Mouse (Mus musculus) cerebellum, adult (tissue): ENCODE measurements around the gene Rnf5.

ENCODE experiments used
- ATAC-seq: cut with Nextera tagmentation; 2 replicates; pipeline ENCODE4 v1.9.2; 2017; ENCODE audit warnings: mild to moderate bottlenecking, moderate library complexity, mixed read lengths; ENCODE audit not compliant: insufficient number of reproducible peaks, low FRiP score, low TSS enrichment

Rnf5 gene

DNA sequence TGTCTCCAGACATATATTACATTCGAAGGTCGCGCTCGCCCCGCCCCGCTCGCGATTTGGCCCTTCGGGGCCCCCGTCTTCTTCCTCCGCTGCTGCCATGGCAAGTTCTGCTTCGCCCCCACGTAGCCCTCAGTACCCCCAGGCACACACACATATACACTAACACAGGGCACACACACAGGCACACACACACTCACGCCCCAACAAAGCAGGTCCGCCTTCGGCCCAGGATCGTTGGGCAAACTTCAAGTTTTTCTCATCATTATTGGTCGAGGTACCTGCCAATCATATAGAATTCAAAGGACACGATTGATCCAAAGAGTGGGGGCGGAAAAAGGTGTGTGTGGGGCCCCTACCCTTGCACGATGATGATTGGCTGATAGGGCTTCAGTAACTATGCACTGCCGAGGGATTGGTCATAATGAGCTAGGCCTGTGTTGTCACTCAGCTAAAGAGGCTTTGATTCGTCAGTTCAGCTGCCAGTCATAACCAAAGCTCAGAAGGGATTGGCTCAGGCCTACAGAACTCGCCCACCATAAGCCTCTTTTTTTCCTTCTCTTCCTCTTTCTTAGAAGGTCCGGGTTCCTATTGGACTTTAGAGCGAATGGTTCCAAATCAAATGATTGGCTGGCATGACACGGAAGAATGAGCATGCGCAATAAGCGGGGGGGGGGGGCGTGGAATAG lies at the start of gene Rnf5:
Rnf5 (minus strand) TSS at position 316 of the 686 bp plus-strand sequence.
- ATAC-seq = peak; percentile 91

GRCm38 (mm10) chr17:34652985-34653384 lies 49.5 kb upstream of the Rnf5 start:
- ATAC-seq = no peak

DNA sequence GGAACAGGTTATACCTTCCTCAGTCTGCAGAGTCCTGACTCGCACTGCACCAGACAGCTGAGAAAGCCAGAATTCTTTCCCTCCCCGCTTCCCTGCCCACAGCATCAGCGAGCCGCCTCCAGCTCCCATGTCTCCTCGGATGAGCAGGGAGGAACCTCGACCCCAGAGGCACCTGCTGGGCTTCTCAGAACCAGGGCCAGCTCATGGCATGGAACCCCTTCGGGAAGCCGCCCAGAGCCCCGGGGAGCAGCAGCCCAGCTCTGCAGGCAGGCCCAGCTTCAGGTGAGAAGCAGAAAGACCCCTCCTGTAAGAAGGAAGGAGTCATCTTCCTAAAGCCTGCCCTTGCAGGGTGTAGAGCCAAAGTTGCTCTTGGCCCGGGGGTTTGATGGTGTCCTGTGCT lies 49.1 kb upstream of the Rnf5 start:
- ATAC-seq = no peak

DNA sequence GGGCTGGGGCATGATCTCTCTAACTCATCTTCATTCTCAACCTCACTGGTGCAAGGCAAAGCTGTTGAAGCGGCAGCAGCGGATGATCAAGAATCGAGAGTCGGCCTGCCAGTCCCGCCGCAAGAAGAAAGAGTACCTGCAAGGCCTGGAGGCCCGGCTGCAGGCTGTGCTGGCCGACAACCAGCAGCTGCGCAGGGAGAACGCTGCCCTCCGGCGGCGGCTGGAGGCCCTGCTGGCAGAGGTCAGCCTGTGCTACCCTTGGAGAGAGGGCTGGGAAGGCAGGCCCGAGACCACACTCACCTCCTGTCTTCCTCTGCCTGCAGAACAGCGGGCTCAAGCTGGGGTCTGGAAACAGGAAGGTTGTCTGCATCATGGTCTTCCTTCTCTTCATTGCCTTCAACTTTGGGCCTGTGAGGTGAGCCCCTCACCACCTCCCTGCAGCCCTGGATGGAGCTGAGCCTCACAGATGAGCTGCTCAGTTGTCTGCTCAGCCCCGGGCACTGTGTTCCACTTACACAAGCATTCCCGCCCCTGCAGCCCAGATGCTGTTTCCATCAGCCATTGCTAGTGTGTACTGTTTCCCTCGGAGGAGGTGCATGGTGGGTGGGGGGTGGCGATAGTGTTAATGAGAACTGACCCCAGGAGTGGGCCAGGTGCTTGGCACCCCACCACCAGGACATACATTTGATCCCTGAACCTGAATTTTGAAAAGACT lies 48.2 kb upstream of the Rnf5 start:
- ATAC-seq = no peak

GRCm38 (mm10) chr17:34650781-34651180 lies 47.3 kb upstream of the Rnf5 start:
- ATAC-seq = no peak

GRCm38 (mm10) chr17:34649106-34649864 lies 45.8 kb upstream of the Rnf5 start:
- no peak for ATAC-seq

DNA sequence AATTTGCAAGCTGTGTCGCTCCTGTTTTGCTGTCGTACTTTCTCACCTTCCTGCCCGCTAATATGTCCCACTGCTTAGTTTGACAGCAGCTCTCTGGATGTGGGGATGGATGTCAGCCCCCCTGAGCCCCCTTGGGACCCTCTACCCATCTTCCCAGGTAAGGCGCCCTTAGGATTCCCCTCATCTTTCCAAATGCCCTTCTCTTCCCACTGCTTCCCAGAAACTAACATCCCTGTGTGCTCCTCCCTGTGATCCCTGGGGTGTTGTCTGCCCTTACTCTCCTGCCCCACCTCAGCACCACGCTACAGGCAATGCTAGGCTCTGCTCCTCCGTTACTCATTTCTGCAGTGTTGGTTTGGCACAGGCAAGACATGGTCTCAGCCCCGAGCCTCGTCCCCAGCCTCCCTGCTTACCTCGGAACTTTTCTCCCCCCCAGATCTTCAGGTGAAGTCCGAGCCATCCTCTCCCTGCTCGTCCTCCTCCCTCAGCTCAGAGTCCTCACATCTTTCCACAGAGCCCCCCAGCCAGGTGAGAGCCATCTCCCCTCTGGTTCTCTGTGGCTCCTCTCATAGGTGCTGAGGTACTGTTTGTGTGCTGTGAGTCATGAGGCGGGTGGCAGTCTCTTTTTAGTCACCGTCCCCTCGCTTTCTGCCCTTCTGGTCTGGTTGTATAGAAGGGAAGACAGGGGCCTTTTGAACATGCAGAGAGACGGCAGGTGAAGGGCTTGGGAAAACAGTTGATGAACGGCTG lies 44.8 kb upstream of the Rnf5 start:
- ATAC-seq = no peak

GRCm38 (mm10) chr17:34646906-34647787 lies 43.7 kb upstream of the Rnf5 start, which contains the start of gene Atf6b:
Atf6b (plus strand) TSS chr17:34647146.
- ATAC-seq = peak; percentile 92

- ATAC-seq = no peak
Observed at GRCm38 (mm10) chr17:34645831-34646511, 42.5 kb upstream of the Rnf5 start.

DNA sequence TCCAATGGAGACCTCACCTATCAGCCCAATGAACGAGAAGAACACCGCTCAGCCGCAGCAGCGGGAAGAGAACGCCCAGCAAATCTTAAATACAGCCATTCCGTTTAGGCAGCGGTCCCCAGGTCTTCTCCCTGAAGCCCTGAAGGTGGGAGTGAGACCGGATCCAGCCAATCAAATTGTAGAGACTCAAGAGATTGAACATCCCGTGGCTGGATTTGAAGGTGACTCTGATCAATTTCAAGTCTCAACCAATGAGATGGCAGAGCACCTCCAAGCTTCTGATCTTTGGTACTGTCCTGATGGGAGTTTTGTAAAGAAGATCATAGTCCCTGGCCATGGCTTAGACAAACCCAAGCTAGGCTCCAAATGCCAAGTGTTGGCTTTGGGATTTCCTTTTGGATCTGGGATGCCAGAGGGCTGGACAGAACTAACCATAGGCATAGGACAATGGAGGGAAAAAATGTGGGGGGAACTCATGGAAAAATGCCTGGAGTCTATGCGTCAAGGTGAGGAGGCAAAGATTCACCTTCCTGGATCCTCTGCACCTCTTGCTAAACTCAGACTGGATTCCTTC lies 41.9 kb upstream of the Rnf5 start:
- no peak for ATAC-seq

DNA sequence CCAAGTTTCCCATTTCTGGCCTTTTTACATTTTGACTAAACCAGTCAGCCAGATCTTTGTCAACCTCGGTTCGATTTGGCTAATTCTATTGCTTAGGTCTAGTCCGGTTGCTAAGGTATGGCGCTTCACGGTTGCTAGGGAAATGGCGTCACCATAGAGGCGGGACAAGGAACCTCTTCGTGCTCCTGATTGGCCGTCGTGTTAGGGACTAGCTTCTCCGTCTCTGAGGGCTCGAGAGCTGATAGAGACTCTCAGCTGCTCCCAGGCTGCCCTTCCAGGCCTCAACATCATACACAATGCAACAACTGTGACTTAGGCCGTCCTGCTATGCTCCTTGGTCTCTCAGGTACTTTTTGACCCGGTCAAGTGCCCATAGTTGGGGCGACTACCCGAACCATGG lies 41.1 kb upstream of the Rnf5 start, which contains the start of gene Fkbpl:
Fkbpl (plus strand) TSS at position 157 of the 400 bp plus-strand sequence.
- peak; percentile 62 for ATAC-seq

DNA sequence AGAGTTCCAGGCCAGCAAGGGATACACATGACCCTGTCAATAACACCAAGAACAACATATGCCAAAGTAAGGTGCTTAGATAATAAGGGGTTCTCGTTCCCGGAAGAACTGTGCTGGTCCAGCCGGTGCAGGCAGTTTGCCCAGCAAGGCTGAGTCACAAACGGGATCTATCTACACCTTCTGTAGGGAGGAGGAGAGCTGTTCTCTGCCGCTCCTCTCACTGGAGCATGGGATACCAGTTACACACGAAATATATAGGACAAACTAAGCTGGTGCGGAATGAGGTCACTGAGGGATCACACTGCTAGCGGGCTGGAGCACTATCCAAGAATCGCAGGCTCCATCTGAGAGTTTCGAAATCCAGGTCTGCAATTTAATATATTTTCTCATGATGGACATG lies 40.5 kb upstream of the Rnf5 start:
- ATAC-seq = no peak

GRCm38 (mm10) chr17:34643379-34643778 lies 39.9 kb upstream of the Rnf5 start:
- ATAC-seq = no peak

DNA sequence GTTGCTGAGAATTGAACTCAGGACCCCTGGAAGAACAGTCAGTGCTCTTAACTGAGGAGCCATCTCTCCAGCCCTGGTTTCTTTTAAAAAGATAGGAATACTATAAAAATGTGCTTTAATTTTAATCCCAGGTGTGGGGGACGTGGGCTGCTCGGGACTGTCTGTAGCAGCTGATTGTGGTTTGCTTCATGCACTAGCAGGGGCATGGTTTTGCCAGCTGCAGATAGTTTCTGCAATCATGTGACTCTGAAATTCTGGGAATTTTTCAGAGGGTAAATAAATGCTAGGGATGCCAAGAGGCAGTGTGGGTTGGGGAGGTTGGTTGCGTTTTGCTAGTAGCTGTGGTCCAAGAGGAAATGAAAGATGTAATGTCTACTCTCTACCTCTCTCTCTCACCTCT lies 38.5 kb upstream of the Rnf5 start:
- no peak for ATAC-seq

DNA sequence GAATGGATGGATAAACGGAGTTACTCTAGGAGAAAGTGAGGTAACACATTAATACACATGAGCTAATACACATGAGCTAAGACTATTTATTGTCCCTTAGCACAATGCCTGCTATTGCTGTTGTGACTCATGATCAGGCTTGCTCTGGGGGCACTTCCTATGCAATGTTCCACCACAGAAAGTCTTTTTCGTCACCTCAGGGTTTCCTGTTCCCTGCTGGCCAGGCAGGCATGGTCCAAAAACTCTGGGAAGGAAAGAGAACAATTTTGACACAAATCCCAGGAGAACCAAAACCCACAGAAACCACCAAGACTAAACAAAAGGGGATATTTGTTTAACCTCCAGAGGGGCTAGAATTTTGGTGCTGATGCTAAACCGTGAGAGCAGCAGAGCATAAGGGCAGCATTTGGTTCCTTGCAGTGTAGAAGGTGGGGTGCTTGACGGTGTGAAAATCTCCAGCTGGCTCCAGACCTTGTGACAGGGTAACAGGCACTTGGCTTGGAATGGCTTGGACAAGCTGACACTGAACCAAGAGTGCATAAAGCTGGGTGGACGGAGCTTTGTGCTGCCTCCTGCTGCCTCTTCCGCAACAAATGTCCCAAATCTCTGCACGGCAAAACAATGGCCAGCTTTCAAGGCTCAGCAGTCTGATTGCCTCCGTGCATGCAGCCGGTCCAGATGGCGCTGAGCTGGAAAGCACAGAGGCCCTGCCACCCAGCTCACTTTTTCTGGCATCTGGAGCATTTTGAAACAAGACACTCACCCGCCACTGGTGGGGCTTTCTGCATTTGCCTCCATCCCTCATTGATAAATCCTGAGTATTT lies 37.5 kb upstream of the Rnf5 start:
- peak; percentile 65 for ATAC-seq

- ATAC-seq = no peak
Observed at GRCm38 (mm10) chr17:34639461-34640255, 36.2 kb upstream of the Rnf5 start.

DNA sequence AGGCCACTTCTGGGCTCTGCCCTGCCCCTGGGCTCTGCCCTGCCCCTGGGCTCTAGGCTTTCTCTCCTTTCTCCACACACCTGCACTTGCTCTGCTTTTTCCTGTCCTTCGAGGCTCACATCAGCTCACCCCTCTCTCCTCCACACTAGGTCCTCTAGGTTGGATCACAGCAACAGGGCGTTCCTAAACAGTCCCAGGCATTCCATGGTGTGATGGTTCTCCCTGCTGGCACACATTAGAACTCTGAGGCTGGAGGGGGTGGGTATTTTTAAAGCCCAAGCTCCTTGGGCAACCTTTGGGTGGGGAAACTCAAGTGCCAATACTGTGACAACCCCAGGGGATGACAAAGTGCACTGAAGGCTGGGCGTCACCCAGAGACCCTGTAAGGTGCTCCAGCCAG lies 34.0 kb upstream of the Rnf5 start:
- ATAC-seq = no peak
